Mouse (Mus musculus): ENCODE measurements around the gene Alg14.

The Alg14 gene

DNA sequence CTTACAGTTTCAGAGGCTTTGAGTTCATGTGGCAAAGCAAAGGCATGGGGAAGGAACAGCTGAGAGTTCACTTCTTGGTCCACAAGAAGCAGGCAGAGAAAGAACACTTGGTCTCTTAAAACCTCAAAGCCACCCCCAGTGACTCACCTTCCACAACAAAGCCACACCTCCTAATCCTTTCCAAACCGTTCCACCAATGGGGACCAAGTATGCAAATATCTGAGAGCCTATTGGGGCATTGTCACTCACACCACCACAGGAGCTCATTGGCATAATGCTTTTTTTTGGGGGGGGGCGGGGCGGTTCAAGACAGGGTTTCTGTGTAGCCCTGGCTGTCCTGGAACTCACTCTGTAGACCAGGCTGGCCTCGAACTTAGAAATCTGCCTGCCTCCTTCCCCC lies 77.0 kb downstream of the Alg14 start:
- DNase-seq (ENCODE audit: low read depth), result peak; percentile 30

GRCm38 (mm10) chr3:121369517-121369916 lies 77.9 kb downstream of the Alg14 start:
- peak; percentile 87 for DNase-seq (ENCODE audit: low read depth)

DNA sequence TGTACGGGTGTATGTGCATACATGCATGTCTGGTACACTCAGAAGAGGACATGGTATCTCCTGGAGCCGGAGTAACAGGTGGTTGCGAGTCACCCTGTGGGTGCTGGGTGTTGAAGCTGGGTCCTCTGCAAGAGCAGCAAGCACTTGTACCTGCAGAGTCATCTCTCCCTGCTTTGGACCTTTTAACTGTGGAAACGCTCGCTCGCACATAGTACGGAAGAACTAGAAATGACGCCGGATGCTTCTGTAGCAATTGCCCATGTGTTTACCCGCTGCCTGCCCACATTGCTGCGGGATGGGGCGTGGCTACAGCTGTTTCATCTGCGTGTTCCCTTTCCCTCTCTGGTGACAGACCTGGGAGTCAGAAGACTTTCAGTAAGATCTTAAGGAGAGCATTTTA lies 78.7 kb downstream of the Alg14 start:
- peak; percentile 91 for DNase-seq (ENCODE audit: low read depth)

DNA sequence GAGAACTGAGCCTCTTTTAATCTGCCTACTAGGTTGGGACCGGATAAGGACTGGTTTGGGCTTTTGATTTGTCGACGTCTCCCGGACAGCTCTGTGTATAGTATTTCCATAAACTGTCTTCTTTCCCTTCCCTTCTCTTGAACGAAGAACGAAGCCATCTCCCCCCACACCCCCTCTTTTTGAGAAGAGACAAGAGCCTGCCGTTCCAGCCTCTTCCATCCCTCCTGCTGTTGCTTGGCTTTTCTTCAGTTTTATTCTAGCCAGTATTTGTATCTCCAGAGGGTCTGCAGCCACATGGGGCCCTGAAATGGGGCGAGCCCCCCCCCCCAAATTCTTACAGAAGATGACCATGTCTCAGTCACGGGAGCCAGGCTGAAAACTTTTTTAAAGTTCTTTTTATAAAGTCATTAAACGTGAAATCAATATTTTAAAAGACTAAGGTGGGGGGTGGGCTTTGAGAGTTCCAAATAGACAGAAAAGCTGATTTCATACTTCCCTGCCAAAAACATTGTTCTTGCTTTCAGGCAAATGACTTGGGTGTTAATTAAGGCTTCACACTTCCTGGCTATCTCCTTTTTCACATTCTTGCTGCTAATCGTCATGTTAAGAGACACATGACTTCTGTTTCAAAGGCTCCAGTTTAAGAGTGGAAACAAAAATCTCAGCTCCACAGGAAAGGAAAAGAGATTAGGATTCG lies 79.4 kb downstream of the Alg14 start:
- no peak for DNase-seq (ENCODE audit: low read depth)

GRCm38 (mm10) chr3:121371527-121372220 lies 80.1 kb downstream of the Alg14 start:
- no peak for DNase-seq (ENCODE audit: low read depth)

GRCm38 (mm10) chr3:121373897-121374441 lies 82.4 kb downstream of the Alg14 start:
- no peak for DNase-seq (ENCODE audit: low read depth)

GRCm38 (mm10) chr3:121375541-121376129 lies 84.1 kb downstream of the Alg14 start:
- no peak for DNase-seq (ENCODE audit: low read depth)

DNA sequence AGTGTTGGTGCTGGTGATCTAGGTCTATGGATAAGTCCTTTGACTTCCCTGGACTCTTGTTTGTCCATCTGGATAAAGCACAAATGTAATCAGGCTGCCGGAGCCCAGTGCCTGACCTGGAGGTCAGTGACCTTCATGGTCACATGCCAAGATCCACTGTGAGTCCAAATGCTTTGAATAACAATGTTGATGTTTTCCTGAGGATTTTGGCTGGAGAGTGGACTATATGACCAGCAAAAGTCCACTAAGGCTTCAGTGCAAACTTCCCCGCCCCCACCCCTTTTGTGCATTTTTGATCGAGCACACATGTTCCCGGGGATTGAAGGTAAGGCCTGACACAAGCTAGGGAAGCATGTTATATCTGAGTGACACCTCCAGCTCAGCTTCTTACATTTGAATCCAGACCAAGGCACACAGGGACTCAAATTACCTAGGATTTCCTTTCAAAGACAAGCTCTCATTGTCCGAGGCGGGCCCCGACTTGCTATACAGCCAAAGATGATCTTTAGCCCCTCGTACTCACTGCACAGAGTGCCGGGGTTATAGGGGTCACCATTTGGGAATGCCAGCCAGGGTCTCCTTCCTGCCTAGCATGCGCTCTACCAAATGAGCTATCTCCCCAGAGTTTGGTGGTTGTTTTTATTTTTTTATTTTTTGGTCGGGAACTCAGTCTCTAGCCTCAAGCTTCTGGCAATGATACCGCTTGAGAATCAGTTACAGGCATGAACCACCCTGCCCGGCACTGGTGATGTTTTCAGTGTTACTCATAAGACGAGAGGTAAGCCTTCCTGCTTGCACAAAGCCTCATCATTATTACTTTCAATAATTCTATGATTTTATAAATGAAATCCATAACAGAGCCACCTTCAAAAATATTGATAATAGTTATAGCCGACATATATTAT lies 87.4 kb downstream of the Alg14 start:
- DNase-seq (ENCODE audit: low read depth), result no peak

- no peak for DNase-seq (ENCODE audit: low read depth)
Measured at GRCm38 (mm10) chr3:121379699-121380098, 88.1 kb downstream of the Alg14 start.

- no peak for DNase-seq (ENCODE audit: low read depth)
Measured at GRCm38 (mm10) chr3:121387471-121388009, 96.0 kb downstream of the Alg14 start.

DNA sequence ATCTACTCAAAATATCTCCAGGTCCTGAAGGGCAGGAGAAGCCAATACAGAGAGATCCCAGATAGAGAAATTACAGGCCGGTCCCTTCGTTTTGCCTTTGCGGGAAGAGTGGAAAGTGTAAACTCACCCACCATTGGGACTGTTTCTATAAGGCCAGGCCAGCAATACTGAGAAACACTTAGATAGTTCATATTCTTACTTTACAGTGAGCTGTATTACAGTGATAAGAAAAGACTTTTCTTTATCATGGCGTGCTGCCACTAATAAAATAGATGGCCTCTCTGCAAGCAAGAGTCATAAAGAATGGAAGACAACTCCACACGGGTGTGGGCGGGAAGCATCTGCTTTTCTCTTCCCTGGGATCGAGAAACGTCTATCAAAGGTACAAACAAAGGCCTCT lies 97.8 kb downstream of the Alg14 start:
- no peak for DNase-seq (ENCODE audit: low read depth)

- DNase-seq (ENCODE audit: low read depth), result no peak
Measured at GRCm38 (mm10) chr3:121389860-121390530, 98.4 kb downstream of the Alg14 start.

DNA sequence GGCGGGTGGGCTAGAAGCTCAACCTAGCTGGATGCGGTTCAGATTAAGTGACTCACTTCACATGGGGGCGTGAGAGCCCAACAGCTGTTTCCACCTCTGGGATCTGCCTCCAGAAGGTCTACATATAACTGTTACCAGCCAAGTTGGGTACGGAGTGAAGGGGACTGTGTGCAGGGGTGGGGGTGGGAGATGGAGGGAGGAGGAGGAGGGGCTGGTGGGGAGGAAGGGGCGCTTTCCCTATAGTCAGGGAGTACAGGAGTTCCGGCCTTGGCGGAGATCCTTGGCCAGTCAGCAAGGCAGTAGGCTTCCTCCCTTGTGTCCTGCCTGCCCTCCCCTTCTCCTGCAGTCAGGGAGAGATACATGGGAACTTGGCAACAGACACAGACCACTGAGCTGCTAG lies 99.2 kb downstream of the Alg14 start:
- no peak for DNase-seq (ENCODE audit: low read depth)

DNA sequence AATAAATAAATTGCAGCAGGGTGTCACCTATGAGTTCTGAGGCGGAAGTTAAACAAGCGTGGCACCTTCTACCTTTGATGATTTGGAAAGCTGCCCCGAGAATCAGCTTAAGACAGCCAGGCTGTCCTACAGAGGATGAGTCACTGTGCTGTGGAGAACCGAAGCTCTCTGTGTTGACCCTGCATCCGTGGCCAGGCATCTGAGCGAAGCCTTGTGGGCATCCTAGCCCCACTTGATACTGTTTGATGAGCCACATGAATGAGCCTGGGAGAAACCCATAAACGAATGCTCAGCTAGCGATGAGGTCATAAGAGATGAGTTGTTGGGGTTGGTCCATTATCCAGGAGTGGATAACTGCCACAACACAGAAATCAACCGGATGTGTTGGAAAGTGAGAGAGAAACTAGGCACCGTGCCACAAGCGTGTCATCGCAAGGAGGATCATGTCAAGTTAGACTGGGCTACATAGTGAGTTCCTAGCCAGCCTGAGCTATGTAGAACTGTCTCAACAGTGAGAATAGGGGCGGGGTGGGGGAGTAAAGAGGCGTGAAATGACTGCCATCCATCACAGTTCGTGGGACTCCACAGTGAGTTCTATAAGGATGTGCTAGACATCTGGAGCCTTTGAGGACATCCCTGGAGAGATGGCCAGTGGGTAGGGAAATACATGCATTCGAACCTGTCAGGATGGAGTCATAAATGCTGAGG lies 104.2 kb downstream of the Alg14 start:
- DNase-seq (ENCODE audit: low read depth), result no peak

DNA sequence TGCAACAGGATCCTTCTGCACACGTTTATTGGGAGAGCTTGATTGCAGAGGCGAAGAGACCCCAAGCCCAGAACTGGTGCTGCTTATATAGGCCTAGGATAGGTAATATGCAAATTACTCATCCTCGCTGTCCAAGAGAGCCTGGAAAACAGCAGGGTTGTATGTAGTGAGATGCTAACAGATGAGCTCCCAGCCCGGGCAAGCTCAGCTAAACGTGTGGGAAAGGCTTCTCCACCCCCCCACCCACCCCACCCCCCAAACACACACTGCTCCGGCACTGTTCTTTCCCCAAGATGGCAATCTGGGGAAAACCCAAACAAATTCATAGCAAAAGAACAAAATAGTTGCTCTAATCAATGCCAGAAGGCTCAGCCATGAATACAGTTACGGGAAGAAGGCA lies 105.0 kb downstream of the Alg14 start:
- no peak for DNase-seq (ENCODE audit: low read depth)

- no peak for DNase-seq (ENCODE audit: low read depth)
Measured at GRCm38 (mm10) chr3:121397007-121397406, 105.4 kb downstream of the Alg14 start.

DNA sequence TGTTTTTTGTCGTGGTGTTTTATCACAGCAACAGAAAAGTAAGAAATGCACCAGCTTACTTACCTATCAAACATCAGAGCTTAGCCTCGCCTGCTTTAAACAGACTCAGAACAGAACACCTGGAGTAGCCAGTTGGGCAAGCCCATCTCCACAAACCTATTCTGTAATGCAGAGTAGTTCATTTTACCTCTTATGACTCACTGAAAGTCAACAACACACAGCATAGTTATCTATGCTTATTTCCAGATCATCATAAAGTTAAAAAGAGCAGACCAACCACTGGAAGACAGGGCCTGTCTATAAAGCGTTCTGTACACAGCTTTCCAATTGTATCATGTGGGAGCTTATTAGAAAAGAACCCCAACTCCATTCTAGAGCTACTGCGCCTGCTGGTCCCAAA lies 109.8 kb downstream of the Alg14 start:
- DNase-seq (ENCODE audit: low read depth), result no peak

GRCm38 (mm10) chr3:121402096-121402495 lies 110.5 kb downstream of the Alg14 start:
- no peak for DNase-seq (ENCODE audit: low read depth)

GRCm38 (mm10) chr3:121403449-121403848 lies 111.9 kb downstream of the Alg14 start:
- no peak for DNase-seq (ENCODE audit: low read depth)

DNA sequence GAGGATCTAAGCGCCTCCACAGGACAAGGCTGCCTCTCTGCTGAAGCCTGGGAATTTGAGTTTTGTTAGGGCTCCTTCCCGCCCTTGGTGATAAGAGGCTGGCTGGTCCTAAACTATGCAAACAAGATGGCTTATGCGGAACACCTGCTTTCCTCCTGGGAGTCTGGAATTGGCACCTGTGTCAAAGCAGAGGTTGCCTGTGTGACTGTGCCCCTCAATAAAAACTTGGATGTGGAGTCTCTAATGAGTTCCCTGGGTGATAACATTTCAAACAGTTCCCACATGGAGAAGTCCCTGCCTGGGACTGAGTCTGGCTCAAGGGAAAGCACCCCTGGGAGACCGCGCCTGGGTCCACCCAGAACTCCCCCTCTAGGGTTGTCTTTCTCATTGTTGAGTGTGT lies 113.5 kb downstream of the Alg14 start:
- DNase-seq (ENCODE audit: low read depth), result no peak

- DNase-seq (ENCODE audit: low read depth), result no peak
Measured at GRCm38 (mm10) chr3:121407417-121407816, 115.8 kb downstream of the Alg14 start.
